Mouse (Mus musculus): ENCODE results near the gene Sept8. TPM values are rescaled to one million over a fixed set of nuclear protein-coding genes. Genes with fewer than 3 reads are reported as not detected.

Sept8 gene
- polyA plus RNA-seq, 1 experiment from 2014 or later = 14.9 TPM

GRCm38 (mm10) chr11:53507098-53507805, 11.8 kb upstream of the Sept8 start:
- 90% methylated on average over 9 of the region's 9 CpGs for WGBS
- DNase-seq (ENCODE audit: low spot score, missing footprints) = no peak

DNA sequence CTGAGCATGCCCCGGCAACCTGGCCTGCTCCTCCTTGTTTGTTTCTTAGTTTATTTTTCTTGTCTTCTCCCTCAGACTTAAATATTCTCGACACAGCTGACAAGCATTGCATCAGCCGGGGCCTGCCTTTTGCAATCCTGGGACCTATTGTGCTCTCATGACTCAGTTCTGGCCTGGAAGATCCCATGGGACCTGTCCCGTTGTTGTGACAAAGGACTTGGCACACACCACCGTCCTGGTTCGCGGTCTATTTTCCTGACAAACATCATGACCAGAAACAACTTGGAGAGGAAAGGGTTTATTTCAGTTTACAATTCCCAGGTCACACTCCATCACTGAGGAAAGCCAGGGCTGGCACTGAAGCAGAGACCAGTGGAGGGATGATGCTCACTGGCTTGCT, 10.9 kb upstream of the Sept8 start:
- Histone ChIP-seq H3K9me3 (ENCODE audit: control insufficient read depth, low read length) (no peaks in the 10 kb centered on the region), H3K27ac (ENCODE audit: low read depth, low read length) (no peak overlapping the region), H3K4me3 (ENCODE audit: low read depth, low read length) (no peak overlapping the region), H3K4me2 (no peak overlapping the region), H3K27me3 (ENCODE audit: control insufficient read depth, insufficient read depth, low read length) (no peaks in the 10 kb centered on the region), H3K36me3 (ENCODE audit: control insufficient read depth, insufficient read depth, low read length) (no peaks in the 10 kb centered on the region), H3K9ac (ENCODE audit: low read length) (no peak overlapping the region), H3K4me1 (ENCODE audit: control insufficient read depth, insufficient read depth, low read length) (no peaks in the 10 kb centered on the region)
- DNase-seq (ENCODE audit: low spot score, missing footprints) (no peak), ATAC-seq (ENCODE audit: low FRiP score) (no peak)
- 74% methylated on average over 7 of the region's 7 CpGs for WGBS

More at GRCm38 (mm10) chr11:53507098-53507805, 11.8 kb upstream of the Sept8 start:
- no peaks in the 10 kb centered on the region for H3K4me1 ChIP-seq (ENCODE audit: control insufficient read depth, insufficient read depth, low read length)
- H3K9ac ChIP-seq (ENCODE audit: low read length) = no peak overlapping the region
- no peaks in the 10 kb centered on the region for H3K27me3 ChIP-seq (ENCODE audit: control insufficient read depth, insufficient read depth, low read length)
- H3K4me2 ChIP-seq = no peak overlapping the region
- no peak for ATAC-seq (ENCODE audit: low FRiP score)
- no peak overlapping the region for H3K4me3 ChIP-seq (ENCODE audit: low read depth, low read length)
- H3K27ac ChIP-seq (ENCODE audit: low read depth, low read length) = no peak overlapping the region
- no peaks in the 10 kb centered on the region for H3K36me3 ChIP-seq (ENCODE audit: control insufficient read depth, insufficient read depth, low read length)
- no peaks in the 10 kb centered on the region for H3K9me3 ChIP-seq (ENCODE audit: control insufficient read depth, low read length)

DNA sequence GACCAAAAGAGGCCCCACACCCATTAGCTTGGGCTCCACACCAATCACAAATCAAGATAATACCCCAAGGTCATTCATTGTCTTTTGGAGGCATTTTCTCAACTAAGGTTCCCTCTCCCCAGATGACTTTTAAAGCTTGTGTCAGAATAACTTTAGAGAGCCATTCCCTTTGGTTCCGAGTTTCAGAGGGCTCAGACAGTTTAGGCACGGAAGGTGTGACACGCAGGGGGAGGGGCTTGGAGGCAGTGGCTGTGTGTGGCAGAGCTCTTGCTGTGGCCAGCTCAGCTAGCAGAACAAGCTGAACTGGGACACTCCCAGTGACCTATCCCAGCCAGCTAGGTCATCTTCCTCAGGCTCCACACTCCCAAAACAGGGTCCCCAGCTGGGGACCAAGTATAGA, 10.5 kb upstream of the Sept8 start:
- H3K4me2 ChIP-seq = no peak overlapping the region
- H3K27me3 ChIP-seq (ENCODE audit: control insufficient read depth, insufficient read depth, low read length) = no peaks in the 10 kb centered on the region
- no peak overlapping the region for H3K27ac ChIP-seq (ENCODE audit: low read depth, low read length)
- H3K36me3 ChIP-seq (ENCODE audit: control insufficient read depth, insufficient read depth, low read length) = no peaks in the 10 kb centered on the region
- no peak overlapping the region for H3K9ac ChIP-seq (ENCODE audit: low read length)
- H3K4me1 ChIP-seq (ENCODE audit: control insufficient read depth, insufficient read depth, low read length) = no peaks in the 10 kb centered on the region
- 52% methylated on average over 3 of the region's 3 CpGs for WGBS
- no peak overlapping the region for H3K4me3 ChIP-seq (ENCODE audit: low read depth, low read length)
- H3K9me3 ChIP-seq (ENCODE audit: control insufficient read depth, low read length) = no peaks in the 10 kb centered on the region
- ATAC-seq (ENCODE audit: low FRiP score) = no peak
- DNase-seq (ENCODE audit: low spot score, missing footprints) = no peak

GRCm38 (mm10) chr11:53510351-53510750, 8.7 kb upstream of the Sept8 start:
- Histone ChIP-seq H3K4me2 (no peak overlapping the region), H3K4me1 (ENCODE audit: control insufficient read depth, insufficient read depth, low read length) (no peaks in the 10 kb centered on the region), H3K36me3 (ENCODE audit: control insufficient read depth, insufficient read depth, low read length) (no peaks in the 10 kb centered on the region), H3K27me3 (ENCODE audit: control insufficient read depth, insufficient read depth, low read length) (no peaks in the 10 kb centered on the region), H3K4me3 (ENCODE audit: low read depth, low read length) (no peak overlapping the region), H3K9ac (ENCODE audit: low read length) (no peak overlapping the region), H3K9me3 (ENCODE audit: control insufficient read depth, low read length) (no peaks in the 10 kb centered on the region), H3K27ac (ENCODE audit: low read depth, low read length) (no peak overlapping the region)
- no peak for ATAC-seq (ENCODE audit: low FRiP score)
- no peak for DNase-seq (ENCODE audit: low spot score, missing footprints)
- 59% methylated on average over 5 of the region's 5 CpGs for WGBS

DNA sequence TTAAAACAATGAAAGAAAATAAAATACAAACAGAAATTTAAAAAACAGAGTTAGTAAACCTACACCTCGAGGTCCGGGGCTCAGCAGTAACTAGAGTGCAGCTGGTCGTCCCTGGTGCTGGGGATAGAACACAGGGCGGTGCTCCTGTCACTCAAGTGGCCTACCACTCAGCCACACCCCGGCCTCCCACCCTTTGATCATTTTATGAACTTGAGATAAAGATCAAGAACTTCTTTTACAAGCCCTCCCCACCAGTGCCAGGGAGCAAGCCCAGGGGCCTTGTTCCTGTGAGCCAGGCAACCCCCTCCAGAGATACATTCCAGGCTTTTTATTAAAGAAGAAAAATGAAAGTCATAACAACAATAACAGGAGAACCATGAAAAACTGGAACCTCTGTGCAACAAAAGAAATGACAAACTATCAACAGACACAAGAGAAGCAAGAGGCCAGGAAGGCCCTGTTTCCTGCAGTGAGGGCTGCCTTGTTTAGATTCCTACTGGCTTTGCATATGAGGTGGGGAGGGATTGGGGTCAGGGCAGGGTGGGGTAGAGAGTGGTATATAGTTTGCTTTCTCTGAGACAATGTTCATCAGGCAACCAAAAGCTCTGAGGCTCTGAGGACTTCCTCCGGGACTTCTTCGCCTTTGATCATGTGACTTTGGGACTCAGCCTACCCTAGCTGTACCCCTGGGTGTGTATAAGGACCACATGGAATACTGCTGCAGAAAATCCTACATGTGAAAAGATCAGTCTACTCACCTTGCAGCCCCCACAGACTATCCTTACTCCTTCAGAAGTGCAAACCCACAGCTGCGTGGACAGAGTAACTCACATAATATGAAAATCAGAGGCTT, 2.1 kb upstream of the Sept8 start:
- Histone ChIP-seq H3K36me3 (ENCODE audit: control insufficient read depth, insufficient read depth, low read length) (no peaks in the 10 kb centered on the region), H3K4me3 (ENCODE audit: low read depth, low read length) (no peak overlapping the region), H3K9ac (ENCODE audit: low read length) (no peak overlapping the region), H3K4me2 (no peak overlapping the region), H3K27ac (ENCODE audit: low read depth, low read length) (no peak overlapping the region), H3K9me3 (ENCODE audit: control insufficient read depth, low read length) (no peaks in the 10 kb centered on the region), H3K27me3 (ENCODE audit: control insufficient read depth, insufficient read depth, low read length) (peaks cover 7% of the 10 kb centered on the region; the same call in 1 of the 2 replicates), H3K4me1 (ENCODE audit: control insufficient read depth, insufficient read depth, low read length) (peaks cover 18% of the 10 kb centered on the region)
- 63% methylated on average over 8 of the region's 8 CpGs for WGBS
- ATAC-seq (ENCODE audit: low FRiP score) (no peak), DNase-seq (ENCODE audit: low spot score, missing footprints) (no peak)

- no peak for DNase-seq (ENCODE audit: low spot score, missing footprints)
- Histone ChIP-seq H3K27me3 (ENCODE audit: control insufficient read depth, insufficient read depth, low read length) (peaks cover 7% of the 10 kb centered on the region; the same call in 1 of the 2 replicates), H3K4me1 (ENCODE audit: control insufficient read depth, insufficient read depth, low read length) (peaks cover 18% of the 10 kb centered on the region), H3K4me3 (ENCODE audit: low read depth, low read length) (no peak overlapping the region), H3K4me2 (no peak overlapping the region), H3K27ac (ENCODE audit: low read depth, low read length) (no peak overlapping the region), H3K36me3 (ENCODE audit: control insufficient read depth, insufficient read depth, low read length) (no peaks in the 10 kb centered on the region), H3K9ac (ENCODE audit: low read length) (no peak overlapping the region), H3K9me3 (ENCODE audit: control insufficient read depth, low read length) (no peaks in the 10 kb centered on the region)
- no peak for ATAC-seq (ENCODE audit: low FRiP score)
- 53% methylated on average over 5 of the region's 5 CpGs for WGBS
Measured at GRCm38 (mm10) chr11:53518759-53519158, 298 bp upstream of the Sept8 start.

GRCm38 (mm10) chr11:53520122-53520978, 1.3 kb downstream of the Sept8 start:
- Histone ChIP-seq H3K4me2 (peak overlapping the region; percentile 77), H3K27ac (ENCODE audit: low read depth, low read length) (no peak overlapping the region), H3K9me3 (ENCODE audit: control insufficient read depth, low read length) (no peaks in the 10 kb centered on the region), H3K9ac (ENCODE audit: low read length) (peak overlapping the region; percentile 81), H3K27me3 (ENCODE audit: control insufficient read depth, insufficient read depth, low read length) (peaks cover 7% of the 10 kb centered on the region; the same call in 1 of the 2 replicates), H3K4me1 (ENCODE audit: control insufficient read depth, insufficient read depth, low read length) (peaks cover 18% of the 10 kb centered on the region), H3K36me3 (ENCODE audit: control insufficient read depth, insufficient read depth, low read length) (no peaks in the 10 kb centered on the region), H3K4me3 (ENCODE audit: low read depth, low read length) (peak overlapping the region; percentile 60)
- DNase-seq (ENCODE audit: low spot score, missing footprints) (peak; percentile 93), ATAC-seq (ENCODE audit: low FRiP score) (peak; percentile 45; the same call in 1 of the 2 replicates)
- WGBS = 2% methylated on average over 24 of the region's 24 CpGs

DNA sequence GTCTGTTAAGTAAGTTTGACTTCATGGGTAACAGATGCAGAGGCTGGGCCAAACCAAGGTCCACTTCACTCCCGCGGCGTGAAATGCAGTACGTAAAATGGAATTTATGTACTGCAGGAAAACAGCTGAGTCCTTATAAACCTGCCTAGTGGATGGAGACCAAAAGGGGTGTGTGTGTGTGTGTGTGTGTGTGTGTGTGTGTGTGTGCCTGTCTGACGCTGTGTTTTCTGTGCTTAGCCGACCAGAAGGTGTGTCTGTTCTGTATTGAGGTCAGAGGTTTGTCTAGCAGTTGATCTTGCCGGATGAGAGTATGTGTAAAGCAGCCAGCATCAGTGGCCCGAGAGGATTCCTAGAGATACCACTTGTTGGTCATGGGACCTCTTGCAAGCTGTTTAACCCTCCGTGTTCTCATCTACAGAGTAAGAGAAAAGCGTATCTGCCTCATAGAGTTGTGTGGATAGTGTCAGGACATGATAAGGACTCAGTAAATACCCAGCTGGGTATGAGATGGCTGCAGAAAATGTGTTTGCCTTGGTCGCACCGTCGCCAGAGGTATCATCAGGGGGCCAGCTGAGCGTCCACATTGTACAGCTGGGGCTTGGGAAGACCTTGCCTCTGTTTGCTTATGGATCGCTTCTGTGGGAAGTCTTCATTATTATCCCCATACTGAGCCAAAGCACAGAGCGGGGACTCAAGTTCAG, 2.2 kb downstream of the Sept8 start:
- H3K36me3 ChIP-seq (ENCODE audit: control insufficient read depth, insufficient read depth, low read length) = no peaks in the 10 kb centered on the region
- H3K4me2 ChIP-seq = peak overlapping the region; percentile 77
- WGBS = 55% methylated on average over 16 of the region's 16 CpGs
- H3K4me1 ChIP-seq (ENCODE audit: control insufficient read depth, insufficient read depth, low read length) = peaks cover 22% of the 10 kb centered on the region
- DNase-seq (ENCODE audit: low spot score, missing footprints) (no peak), ATAC-seq (ENCODE audit: low FRiP score) (no peak)
- H3K27me3 ChIP-seq (ENCODE audit: control insufficient read depth, insufficient read depth, low read length) = peaks cover 7% of the 10 kb centered on the region; the same call in 1 of the 2 replicates
- H3K9me3 ChIP-seq (ENCODE audit: control insufficient read depth, low read length) = no peaks in the 10 kb centered on the region
- H3K4me3 ChIP-seq (ENCODE audit: low read depth, low read length) = peak overlapping the region; percentile 7; the same call in 1 of the 2 replicates
- peak overlapping the region; percentile 26; the same call in 1 of the 2 replicates for H3K9ac ChIP-seq (ENCODE audit: low read length)
- no peak overlapping the region for H3K27ac ChIP-seq (ENCODE audit: low read depth, low read length)

Measured in midbrain, embryonic 11.5 days (tissue).